Mouse (Mus musculus) E14TG2a.4 (cell line): ENCODE data around the gene Fgf8.

ENCODE experiments used
- H3K27me3 ChIP-seq: 2 replicates; pipeline ENCODE4 v1.6.1; 2014; ENCODE audit warnings: low read length, control low read depth; ENCODE audit not compliant: insufficient read depth
- H3K36me3 ChIP-seq: 2 replicates; pipeline ENCODE4 v1.6.1; 2014; ENCODE audit warnings: low read length, control low read depth; ENCODE audit not compliant: insufficient read depth
- H3K4me1 ChIP-seq: replicated peaks from 2 replicates; pipeline ENCODE4 v1.6.1; 2014; ENCODE audit warnings: low read depth, low read length, control low read depth
- H3K4me3 ChIP-seq: replicated peaks from 2 replicates; pipeline ENCODE4 v1.5.1; 2014; ENCODE audit warnings: mild to moderate bottlenecking, low read length
- H3K9me3 ChIP-seq: 2 replicates; pipeline ENCODE4 v1.6.1; 2014; ENCODE audit warnings: low read length, control low read depth
- CTCF ChIP-seq: conservative IDR thresholded peaks from 2 replicates; pipeline ENCODE4 v1.5.1; 2014; ENCODE audit warnings: low read length
- NANOG ChIP-seq: IDR thresholded peaks from 2 replicates; pipeline ENCODE4 v1.6.1; 2014; ENCODE audit warnings: borderline replicate concordance, low read length, mixed read lengths
- POU5F1 ChIP-seq: IDR thresholded peaks from 2 replicates; pipeline ENCODE4 v1.6.1; 2014; ENCODE audit warnings: low read length, borderline replicate concordance

Gene Fgf8

GRCm38 (mm10) chr19:45783181-45783932 lies 40.6 kb upstream of the Fgf8 start, which contains the start of gene Mgea5:
TSS of gene Mgea5 (minus strand) at chr19:45783837.
- Histone ChIP-seq H3K9me3 (no peaks in the 10 kb centered on the region), H3K27me3 (no peaks in the 10 kb centered on the region), H3K4me3 (peak within 1 kb of the TSS; percentile 98), H3K36me3 (peaks cover 33% of the 10 kb centered on the region), H3K4me1 (peaks cover 62% of the 10 kb centered on the region)
- TF ChIP-seq CTCF (no peak), NANOG (no peak), POU5F1 (no peak)

GRCm38 (mm10) chr19:45782315-45783001 lies 39.7 kb upstream of the Fgf8 start:
- peaks cover 60% of the 10 kb centered on the region for H3K4me1 ChIP-seq
- no peaks in the 10 kb centered on the region for H3K27me3 ChIP-seq
- peaks cover 42% of the 10 kb centered on the region for H3K36me3 ChIP-seq
- H3K4me3 ChIP-seq: peak overlapping the region; percentile 98
- H3K9me3 ChIP-seq: no peaks in the 10 kb centered on the region
- TF ChIP-seq POU5F1 (no peak), NANOG (no peak), CTCF (no peak)

GRCm38 (mm10) chr19:45781676-45782075 lies 39.0 kb upstream of the Fgf8 start:
- H3K9me3 ChIP-seq: no peaks in the 10 kb centered on the region
- no peaks in the 10 kb centered on the region for H3K27me3 ChIP-seq
- peaks cover 50% of the 10 kb centered on the region for H3K36me3 ChIP-seq
- TF ChIP-seq CTCF: no peak
- no peak for TF ChIP-seq NANOG
- no peak for TF ChIP-seq POU5F1
- peaks cover 52% of the 10 kb centered on the region for H3K4me1 ChIP-seq
- H3K4me3 ChIP-seq: peak overlapping the region; percentile 98

- Histone ChIP-seq H3K4me1 (peaks cover 46% of the 10 kb centered on the region), H3K4me3 (0 out of 2 replicates have a peak overlapping the region, but pooled peaks have one; percentile 98), H3K36me3 (peaks cover 62% of the 10 kb centered on the region), H3K27me3 (no peaks in the 10 kb centered on the region), H3K9me3 (no peaks in the 10 kb centered on the region)
- TF ChIP-seq CTCF: no peak
- TF ChIP-seq NANOG: no peak
- TF ChIP-seq POU5F1: no peak
These were observed 37.7 kb upstream of the Fgf8 start for GRCm38 (mm10) chr19:45780350-45780915.

GRCm38 (mm10) chr19:45775486-45775885 lies 32.8 kb upstream of the Fgf8 start:
- no peaks in the 10 kb centered on the region for H3K27me3 ChIP-seq
- no peak overlapping the region for H3K4me3 ChIP-seq
- peaks cover 100% of the 10 kb centered on the region for H3K36me3 ChIP-seq
- peaks cover 18% of the 10 kb centered on the region for H3K4me1 ChIP-seq
- H3K9me3 ChIP-seq: no peaks in the 10 kb centered on the region
- no peak for TF ChIP-seq POU5F1
- TF ChIP-seq CTCF: no peak
- no peak for TF ChIP-seq NANOG

GRCm38 (mm10) chr19:45771501-45771900 lies 28.8 kb upstream of the Fgf8 start:
- Histone ChIP-seq H3K9me3 (no peaks in the 10 kb centered on the region), H3K4me3 (no peak overlapping the region), H3K36me3 (peaks cover 100% of the 10 kb centered on the region), H3K4me1 (peaks cover 13% of the 10 kb centered on the region; the same call in 1 of the 2 replicates), H3K27me3 (no peaks in the 10 kb centered on the region)
- TF ChIP-seq CTCF: no peak
- no peak for TF ChIP-seq POU5F1
- no peak for TF ChIP-seq NANOG

- H3K36me3 ChIP-seq: peaks cover 97% of the 10 kb centered on the region
- TF ChIP-seq POU5F1 (no peak), NANOG (no peak), CTCF (no peak)
- no peaks in the 10 kb centered on the region for H3K27me3 ChIP-seq
- peaks cover 57% of the 10 kb centered on the region for H3K4me1 ChIP-seq
- H3K4me3 ChIP-seq: no peak overlapping the region
- no peaks in the 10 kb centered on the region for H3K9me3 ChIP-seq
These were observed 18.1 kb upstream of the Fgf8 start for GRCm38 (mm10) chr19:45760810-45761209.

GRCm38 (mm10) chr19:45758671-45759070 lies 16.0 kb upstream of the Fgf8 start:
- no peak overlapping the region for H3K4me3 ChIP-seq
- TF ChIP-seq NANOG (no peak), CTCF (no peak), POU5F1 (no peak)
- H3K4me1 ChIP-seq: peaks cover 56% of the 10 kb centered on the region
- peaks cover 97% of the 10 kb centered on the region for H3K36me3 ChIP-seq
- no peaks in the 10 kb centered on the region for H3K27me3 ChIP-seq
- H3K9me3 ChIP-seq: no peaks in the 10 kb centered on the region
